Mouse (Mus musculus) erythroblast, embryonic 14.5 days (primary cell): ENCODE data around the gene Gab2. TPM values are rescaled to one million over a fixed set of nuclear protein-coding genes. Genes with fewer than 3 reads are reported as not detected.

Experiments used
- H3K27me3 ChIP-seq: 2 replicates; pipeline ENCODE4 v1.6.1; 2012; ENCODE audit warnings: inconsistent platforms; ENCODE audit not compliant: control insufficient read depth
- H3K36me3 ChIP-seq: 2 replicates; pipeline ENCODE4 v1.6.1; 2012; ENCODE audit warnings: mild to moderate bottlenecking, inconsistent platforms; ENCODE audit not compliant: control insufficient read depth
- H3K4me1 ChIP-seq: 2 replicates; pipeline ENCODE4 v1.6.1; 2012; ENCODE audit warnings: inconsistent platforms; ENCODE audit not compliant: control insufficient read depth
- H3K4me3 ChIP-seq: replicated peaks from 2 replicates; pipeline ENCODE3; 2012; ENCODE audit warnings: moderate library complexity, mild to moderate bottlenecking, inconsistent platforms
- H3K9me3 ChIP-seq: 2 replicates; pipeline ENCODE4 v1.6.1; 2012; ENCODE audit warnings: low read length, inconsistent platforms, mixed read lengths; ENCODE audit not compliant: control insufficient read depth
- GATA1 ChIP-seq: IDR thresholded peaks from 2 replicates; pipeline ENCODE4 v1.6.1; 2012; ENCODE audit warnings: low read length, inconsistent platforms, mixed read lengths
- TAL1 ChIP-seq: IDR thresholded peaks from 3 replicates; pipeline ENCODE4 v1.6.1; 2012; ENCODE audit warnings: low read length, inconsistent platforms, mixed read lengths
- polyA plus RNA-seq: library from polyadenylated mRNA; stranded (reverse); fragments of >175 nt; gene quantifications from 2 replicates; pipeline ENCODE4 v1.2.3, GENCODE M21; 2012

Gene Gab2
- polyA plus RNA-seq, 1 experiment = 0.03 TPM

GRCm38 (mm10) chr7:97171719-97172118, 90.3 kb downstream of the Gab2 start:
- H3K9me3 ChIP-seq = no peaks in the 10 kb centered on the region
- H3K27me3 ChIP-seq = no peaks in the 10 kb centered on the region
- no peaks in the 10 kb centered on the region for H3K36me3 ChIP-seq
- peaks cover 13% of the 10 kb centered on the region for H3K4me1 ChIP-seq
- TF ChIP-seq GATA1 (no peak), TAL1 (no peak)
- no peak overlapping the region for H3K4me3 ChIP-seq

GRCm38 (mm10) chr7:97172126-97172525, 90.7 kb downstream of the Gab2 start:
- H3K9me3 ChIP-seq = no peaks in the 10 kb centered on the region

GRCm38 (mm10) chr7:97181931-97182330, 100.5 kb downstream of the Gab2 start:
- Histone ChIP-seq H3K4me1 (peaks cover 36% of the 10 kb centered on the region), H3K4me3 (no peak overlapping the region), H3K27me3 (no peaks in the 10 kb centered on the region), H3K9me3 (no peaks in the 10 kb centered on the region), H3K36me3 (no peaks in the 10 kb centered on the region)
- TF ChIP-seq GATA1 = no peak
- TF ChIP-seq TAL1 = no peak

More at GRCm38 (mm10) chr7:97172126-97172525, 90.7 kb downstream of the Gab2 start:
- Histone ChIP-seq H3K4me1 (peaks cover 13% of the 10 kb centered on the region), H3K36me3 (no peaks in the 10 kb centered on the region), H3K4me3 (no peak overlapping the region), H3K27me3 (no peaks in the 10 kb centered on the region)
- TF ChIP-seq TAL1 (no peak), GATA1 (no peak)

GRCm38 (mm10) chr7:97183426-97183825, 102.0 kb downstream of the Gab2 start:
- H3K4me3 ChIP-seq = no peak overlapping the region
- H3K4me1 ChIP-seq = peaks cover 41% of the 10 kb centered on the region
- H3K9me3 ChIP-seq = no peaks in the 10 kb centered on the region
- H3K36me3 ChIP-seq = peaks cover 2% of the 10 kb centered on the region; the same call in 1 of the 2 replicates
- no peaks in the 10 kb centered on the region for H3K27me3 ChIP-seq
- TF ChIP-seq GATA1 (no peak), TAL1 (no peak)

GRCm38 (mm10) chr7:97184005-97184404, 102.6 kb downstream of the Gab2 start:
- Histone ChIP-seq H3K36me3 (peaks cover 2% of the 10 kb centered on the region; the same call in 1 of the 2 replicates), H3K4me3 (no peak overlapping the region), H3K9me3 (no peaks in the 10 kb centered on the region), H3K27me3 (no peaks in the 10 kb centered on the region), H3K4me1 (peaks cover 41% of the 10 kb centered on the region)
- TF ChIP-seq GATA1 (peak; percentile 67), TAL1 (peak; percentile 45; the same call in 2 of the 3 replicates)

- Histone ChIP-seq H3K4me1 (peaks cover 33% of the 10 kb centered on the region), H3K36me3 (peaks cover 2% of the 10 kb centered on the region; the same call in 1 of the 2 replicates), H3K4me3 (no peak overlapping the region), H3K27me3 (no peaks in the 10 kb centered on the region), H3K9me3 (no peaks in the 10 kb centered on the region)
- TF ChIP-seq GATA1 (no peak), TAL1 (no peak)
Measured at GRCm38 (mm10) chr7:97187387-97188081, 106.1 kb downstream of the Gab2 start.

GRCm38 (mm10) chr7:97189116-97189515, 107.7 kb downstream of the Gab2 start:
- Histone ChIP-seq H3K36me3 (peaks cover 2% of the 10 kb centered on the region; the same call in 1 of the 2 replicates), H3K27me3 (no peaks in the 10 kb centered on the region), H3K9me3 (no peaks in the 10 kb centered on the region), H3K4me1 (peaks cover 23% of the 10 kb centered on the region), H3K4me3 (no peak overlapping the region)
- no peak for TF ChIP-seq TAL1
- TF ChIP-seq GATA1 = no peak

GRCm38 (mm10) chr7:97203907-97204306, 122.5 kb downstream of the Gab2 start:
- H3K4me1 ChIP-seq = peaks cover 45% of the 10 kb centered on the region
- H3K27me3 ChIP-seq = no peaks in the 10 kb centered on the region
- no peak for TF ChIP-seq TAL1
- no peak for TF ChIP-seq GATA1

GRCm38 (mm10) chr7:97208811-97209549, 127.6 kb downstream of the Gab2 start:
- TF ChIP-seq GATA1 (no peak), TAL1 (no peak)
- H3K36me3 ChIP-seq = no peaks in the 10 kb centered on the region
- no peaks in the 10 kb centered on the region for H3K9me3 ChIP-seq
- H3K4me1 ChIP-seq = peaks cover 60% of the 10 kb centered on the region
- H3K4me3 ChIP-seq = no peak overlapping the region
- H3K27me3 ChIP-seq = no peaks in the 10 kb centered on the region

More at GRCm38 (mm10) chr7:97203907-97204306, 122.5 kb downstream of the Gab2 start:
- Histone ChIP-seq H3K9me3 (no peaks in the 10 kb centered on the region), H3K36me3 (no peaks in the 10 kb centered on the region), H3K4me3 (no peak overlapping the region)
